8 mouse cellular contexts compared by ENCODE assay signal in genomic region chr5:107961438-107962251, GRCm38 (mm10). TPM values are rescaled to one million over a fixed set of nuclear protein-coding genes. Genes with fewer than 3 reads are reported as not detected.
A peak's percentile ranks its signal among the peaks of the same experiment; 100 is the strongest.
DNase-seq lines count a peak whose midpoint lies in the region; TF ChIP-seq lines count a peak whose summit lies in the region.

No protein-coding gene starts in this region.

- peak overlapping the region; percentile 2 for H3K4me3 ChIP-seq in spleen, adult 2 months (ENCODE audit: extremely low read depth, insufficient read depth, insufficient read length)

- TF ChIP-seq POLR2A in spleen, adult 2 months (IDR thresholded peaks at IDR 0.05; ENCODE audit: low read depth, low read length) = no peak

- WGBS in spleen, adult 2 months = 20% methylated on average over 16 of the region's 16 CpGs

- peak overlapping the region; percentile 74 for H3K27ac ChIP-seq in spleen, adult 2 months (ENCODE audit: insufficient read depth, low read length)

- DNase-seq in adrenal gland, adult 2 months = peak; percentile 48
- DNase-seq in adrenal gland, adult 8-10 months = no peak
- DNase-seq in spleen, adult 2 months (ENCODE audit: low read depth in 1 of 2, low spot score in 2 of 2) = peak; percentile 54 to 59
- no peak for DNase-seq in spleen, adult 12 weeks (ENCODE audit: low spot score)
- peak; percentile 33 to 41 for DNase-seq in gastrocnemius, postnatal 36 days
- peak; percentile 52 to 83 for DNase-seq in layer of hippocampus, adult 18-20 months (ENCODE audit: low spot score in 2 of 2)
- DNase-seq in lung, postnatal 14 days = peak; percentile 41
- DNase-seq in thymus, postnatal 25 days = peak; percentile 47

- H3K4me1 ChIP-seq in spleen, adult 2 months (ENCODE audit: control insufficient read depth, insufficient read depth, insufficient read length) = peaks cover 31% of the 10 kb centered on the region

- no peaks in the 10 kb centered on the region for H3K36me3 ChIP-seq in spleen, adult 2 months (ENCODE audit: control insufficient read depth, insufficient read depth, low read length)

- H3K27me3 ChIP-seq in spleen, adult 2 months (ENCODE audit: control insufficient read depth, insufficient read depth, low read length) = no peaks in the 10 kb centered on the region

- TF ChIP-seq CTCF in spleen, adult 2 months (IDR thresholded peaks at IDR 0.05; ENCODE audit: extremely low read depth, insufficient read depth, insufficient read length, insufficient replicate concordance) = no peak

- intact Hi-C loops in gastrocnemius, postnatal 36 days (cut with DNase I) = no loop called here

RNA-seq across cellular contexts. Expression of gene Fam69a, which starts 25.2 kb away (rescaled TPM):
- total RNA-seq in adrenal gland, adult 2 months (2021) = 1 to 10 TPM; 2.7 to 9.1 TPM
- polyA plus RNA-seq in adrenal gland, adult 2 months (2012; rRNA removed) = 0.17 and 0.22 TPM in 2 replicates
- 1 to 10 TPM; 4.2 to 6.4 (median 5.3) TPM for total RNA-seq in adrenal gland, adult 8-10 months (2022)
- 1.6 and 2.2 TPM in 2 replicates for polyA plus RNA-seq in spleen, adult 2 months (2012; rRNA removed)
- 10 to 100 TPM; 21.8 to 23.6 TPM for total RNA-seq in gastrocnemius, postnatal 36 days (2021)
- 10 to 100 TPM; 28.3 to 35.2 TPM for total RNA-seq in layer of hippocampus, adult 18-20 months (2021)

Comparison
In these comparisons a context has a peak if more than half of its experiments do, and no peak if none do; other contexts are left out.
1. DNase-seq: peak in adrenal gland, adult 2 months (single experiment), spleen, adult 2 months (2 of 2), gastrocnemius, postnatal 36 days (2 of 2), layer of hippocampus, adult 18-20 months (2 of 2), lung, postnatal 14 days (single experiment) and thymus, postnatal 25 days (single experiment); none in adrenal gland, adult 8-10 months (single experiment) and spleen, adult 12 weeks (single experiment).